Mouse (Mus musculus) small intestine, adult 2 months (tissue): Measurements from ENCODE around the gene Ppp2r5d.

Source experiments
- CTCF ChIP-seq: fragments of 200-500 bp; IDR thresholded peaks from 2 replicates; pipeline ENCODE4 v1.5.1; 2012; ENCODE audit warnings: low read depth, mild to moderate bottlenecking, control low read depth, inconsistent platforms, low read length, moderate library complexity, mixed read lengths; ENCODE audit not compliant: insufficient replicate concordance, insufficient read length; ENCODE audit errors: extremely low read depth
- POLR2A ChIP-seq: fragments of 200-500 bp; IDR thresholded peaks from 2 replicates; pipeline ENCODE4 v1.6.1; 2012; ENCODE audit warnings: low read depth, mild to moderate bottlenecking, control low read depth, inconsistent platforms, low read length, moderate library complexity

DNA sequence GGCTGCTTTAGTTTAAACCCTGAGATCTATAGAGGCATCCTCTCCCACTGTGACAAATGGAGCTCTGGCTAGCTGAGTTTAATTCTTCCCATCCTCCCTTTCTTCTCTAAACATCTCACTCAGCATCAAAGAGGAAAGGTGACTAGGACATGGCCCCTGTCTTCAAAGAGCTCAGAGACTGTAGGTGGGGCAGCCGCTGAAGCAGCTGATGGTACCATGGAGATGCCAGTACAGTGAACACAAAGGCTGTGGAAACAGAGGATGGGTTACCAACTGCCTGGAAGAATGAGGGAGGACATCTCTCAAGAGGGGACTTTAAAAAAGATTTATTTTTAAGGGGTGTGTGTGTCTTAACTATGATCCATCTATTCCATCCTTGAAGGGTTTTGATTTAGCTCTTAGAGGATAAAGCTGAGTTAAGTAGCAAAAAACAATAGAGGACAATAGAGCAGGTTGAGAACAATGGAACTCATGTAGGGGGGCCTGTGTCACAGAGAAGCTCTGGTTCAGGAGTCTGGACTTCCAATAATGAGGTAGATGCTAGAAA, 10.3 kb downstream of the Ppp2r5d start:
- no peak for TF ChIP-seq CTCF
- no peak for TF ChIP-seq POLR2A
